Mouse (Mus musculus): Measurements from ENCODE around the gene Ube2m. TPM values are rescaled to one million over a fixed set of nuclear protein-coding genes. Genes with fewer than 3 reads are reported as not detected.
"Not testable (repeated sequence)": the region's sequence is repeated elsewhere in the genome, so short reads cannot be mapped to it uniquely, and the experiment has no call there.

Gene Ube2m
- polyA plus RNA-seq (2015; fragmentation: Nextera tagmentation; extraction: Ambion mirVana), result 102 and 104 TPM in 2 replicates

- Histone ChIP-seq H3K4me1 (peaks cover 39% of the 10 kb centered on the region), H3K9me3 (no peaks in the 10 kb centered on the region), H3K9ac (peak within 1 kb of the TSS; percentile 99), H3K4me3 (peak within 1 kb of the TSS; percentile 84), H3K4me2 (peak within 1 kb of the TSS; percentile 69), H3K27me3 (peaks cover 23% of the 10 kb centered on the region), H3K36me3 (peaks cover 23% of the 10 kb centered on the region), H3K27ac (peak within 1 kb of the TSS; percentile 100)
- under 1% methylated on average over 58 of the region's 65 CpGs for WGBS
- peak; percentile 92 for ATAC-seq (ENCODE audit: insufficient number of reproducible peaks, low FRiP score, low TSS enrichment, low read depth)
Measured at GRCm38 (mm10) chr7:13037901-13038555, at the start of gene Ube2m. TSS of gene Ube2m (minus strand) at chr7:13038275.

GRCm38 (mm10) chr7:13072293-13072692 is 34.2 kb upstream of the Ube2m start:
- H3K4me1 ChIP-seq, result no peaks in the 10 kb centered on the region
- no peak overlapping the region for H3K4me3 ChIP-seq
- 61% methylated on average over 5 of the region's 5 CpGs for WGBS
- H3K9ac ChIP-seq, result no peak overlapping the region
- H3K36me3 ChIP-seq, result no peaks in the 10 kb centered on the region
- no peak overlapping the region for H3K4me2 ChIP-seq
- H3K27ac ChIP-seq, result no peak overlapping the region
- H3K27me3 ChIP-seq, result no peaks in the 10 kb centered on the region
- no peak for ATAC-seq (ENCODE audit: insufficient number of reproducible peaks, low FRiP score, low TSS enrichment, low read depth)
- no peaks in the 10 kb centered on the region for H3K9me3 ChIP-seq

- not testable (repeated sequence) for H3K4me2 ChIP-seq; H3K9me3 ChIP-seq; H3K36me3 ChIP-seq; H3K4me1 ChIP-seq; ATAC-seq (ENCODE audit: insufficient number of reproducible peaks, low FRiP score, low TSS enrichment, low read depth); H3K4me3 ChIP-seq; H3K27me3 ChIP-seq; H3K9ac ChIP-seq; H3K27ac ChIP-seq
- WGBS, result 53% methylated on average over 2 of the region's 2 CpGs
Measured at GRCm38 (mm10) chr7:13063399-13063798, 25.3 kb upstream of the Ube2m start.

- no peak overlapping the region for H3K4me3 ChIP-seq
- no peak for ATAC-seq (ENCODE audit: insufficient number of reproducible peaks, low FRiP score, low TSS enrichment, low read depth)
- H3K4me2 ChIP-seq, result no peak overlapping the region
- WGBS, result 89% methylated on average over 9 of the region's 9 CpGs
- H3K9me3 ChIP-seq, result no peaks in the 10 kb centered on the region
- H3K9ac ChIP-seq, result no peak overlapping the region
- H3K27ac ChIP-seq, result no peak overlapping the region
- H3K4me1 ChIP-seq, result no peaks in the 10 kb centered on the region
- no peaks in the 10 kb centered on the region for H3K27me3 ChIP-seq
- no peaks in the 10 kb centered on the region for H3K36me3 ChIP-seq
Measured at GRCm38 (mm10) chr7:13059536-13059935, 21.5 kb upstream of the Ube2m start.

- Histone ChIP-seq H3K9ac (no peak overlapping the region), H3K27ac (no peak overlapping the region), H3K4me3 (no peak overlapping the region), H3K4me2 (no peak overlapping the region), H3K9me3 (no peaks in the 10 kb centered on the region), H3K36me3 (no peaks in the 10 kb centered on the region), H3K27me3 (no peaks in the 10 kb centered on the region), H3K4me1 (peaks cover 5% of the 10 kb centered on the region; the same call in 1 of the 2 replicates)
- no peak for ATAC-seq (ENCODE audit: insufficient number of reproducible peaks, low FRiP score, low TSS enrichment, low read depth)
- 57% methylated on average over 8 of the region's 8 CpGs for WGBS
Measured at GRCm38 (mm10) chr7:13056913-13057700, 19.0 kb upstream of the Ube2m start.

- Histone ChIP-seq H3K9ac (peak within 1 kb of the TSS; percentile 55), H3K27ac (peak within 1 kb of the TSS; percentile 86), H3K4me2 (peak within 1 kb of the TSS; percentile 78), H3K27me3 (no peaks in the 10 kb centered on the region), H3K4me1 (peaks cover 5% of the 10 kb centered on the region; the same call in 1 of the 2 replicates), H3K36me3 (no peaks in the 10 kb centered on the region), H3K4me3 (peak within 1 kb of the TSS; percentile 62), H3K9me3 (no peaks in the 10 kb centered on the region)
- under 1% methylated on average over 41 of the region's 41 CpGs for WGBS
- peak; percentile 94 for ATAC-seq (ENCODE audit: insufficient number of reproducible peaks, low FRiP score, low TSS enrichment, low read depth)
Measured at GRCm38 (mm10) chr7:13054287-13055010, 16.4 kb upstream of the Ube2m start, which contains the start of gene Mzf1. TSS of gene Mzf1 (minus strand) at chr7:13054764.

- peak overlapping the region; percentile 62 for H3K4me3 ChIP-seq
- H3K27ac ChIP-seq, result 0 out of 2 replicates have a peak overlapping the region, but pooled peaks have one; percentile 61
- H3K4me2 ChIP-seq, result peak overlapping the region; percentile 78
- no peaks in the 10 kb centered on the region for H3K36me3 ChIP-seq
- peak overlapping the region; percentile 55 for H3K9ac ChIP-seq
- H3K27me3 ChIP-seq, result no peaks in the 10 kb centered on the region
- peaks cover 5% of the 10 kb centered on the region; the same call in 1 of the 2 replicates for H3K4me1 ChIP-seq
- no peak for ATAC-seq (ENCODE audit: insufficient number of reproducible peaks, low FRiP score, low TSS enrichment, low read depth)
- no peaks in the 10 kb centered on the region for H3K9me3 ChIP-seq
- 2% methylated on average over 15 of the region's 15 CpGs for WGBS
Measured at GRCm38 (mm10) chr7:13053961-13054286, 15.8 kb upstream of the Ube2m start.

GRCm38 (mm10) chr7:13053501-13053900 is 15.4 kb upstream of the Ube2m start:
- H3K27ac ChIP-seq, result no peak overlapping the region
- H3K36me3 ChIP-seq, result no peaks in the 10 kb centered on the region
- no peak overlapping the region for H3K9ac ChIP-seq
- H3K4me3 ChIP-seq, result peak overlapping the region; percentile 62; the same call in 1 of the 2 replicates
- H3K4me2 ChIP-seq, result peak overlapping the region; percentile 78; the same call in 1 of the 2 replicates
- H3K4me1 ChIP-seq, result peaks cover 5% of the 10 kb centered on the region; the same call in 1 of the 2 replicates
- H3K27me3 ChIP-seq, result no peaks in the 10 kb centered on the region
- 96% methylated on average over 2 of the region's 2 CpGs for WGBS
- no peak for ATAC-seq (ENCODE audit: insufficient number of reproducible peaks, low FRiP score, low TSS enrichment, low read depth)
- H3K9me3 ChIP-seq, result no peaks in the 10 kb centered on the region

GRCm38 (mm10) chr7:13053001-13053400 is 14.9 kb upstream of the Ube2m start:
- H3K4me1 ChIP-seq, result peaks cover 5% of the 10 kb centered on the region; the same call in 1 of the 2 replicates
- no peak overlapping the region for H3K4me2 ChIP-seq
- no peaks in the 10 kb centered on the region for H3K9me3 ChIP-seq
- no peak overlapping the region for H3K9ac ChIP-seq
- H3K27ac ChIP-seq, result no peak overlapping the region
- no peaks in the 10 kb centered on the region for H3K27me3 ChIP-seq
- no peak overlapping the region for H3K4me3 ChIP-seq
- H3K36me3 ChIP-seq, result no peaks in the 10 kb centered on the region
- no peak for ATAC-seq (ENCODE audit: insufficient number of reproducible peaks, low FRiP score, low TSS enrichment, low read depth)
- 86% methylated on average over 13 of the region's 13 CpGs for WGBS

- Histone ChIP-seq H3K27me3 (peaks cover 46% of the 10 kb centered on the region), H3K4me1 (peaks cover 16% of the 10 kb centered on the region), H3K27ac (no peak overlapping the region), H3K9ac (no peak overlapping the region), H3K9me3 (no peaks in the 10 kb centered on the region), H3K4me2 (no peak overlapping the region), H3K4me3 (no peak overlapping the region), H3K36me3 (no peaks in the 10 kb centered on the region)
- WGBS, result 7% methylated on average over 2 of the region's 2 CpGs
- no peak for ATAC-seq (ENCODE audit: insufficient number of reproducible peaks, low FRiP score, low TSS enrichment, low read depth)
Measured at GRCm38 (mm10) chr7:13046084-13046483, 8.0 kb upstream of the Ube2m start.

- Histone ChIP-seq H3K27ac (no peak overlapping the region), H3K27me3 (peaks cover 51% of the 10 kb centered on the region), H3K9ac (peak overlapping the region; percentile 64; the same call in 1 of the 2 replicates), H3K9me3 (no peaks in the 10 kb centered on the region), H3K4me1 (peaks cover 16% of the 10 kb centered on the region), H3K4me2 (peak overlapping the region; percentile 97), H3K4me3 (peak overlapping the region; percentile 46), H3K36me3 (no peaks in the 10 kb centered on the region)
- 2% methylated on average over 23 of the region's 23 CpGs for WGBS
- ATAC-seq (ENCODE audit: insufficient number of reproducible peaks, low FRiP score, low TSS enrichment, low read depth), result no peak
Measured at GRCm38 (mm10) chr7:13044254-13044625, 6.2 kb upstream of the Ube2m start.

Data from limb, embryonic 15.5 days (tissue).